Mouse (Mus musculus) erythroblast, embryonic 14.5 days (primary cell): ENCODE data around the gene A430078G23Rik.

ENCODE experiments used
- GATA1 ChIP-seq: IDR thresholded peaks from 2 replicates; pipeline ENCODE4 v1.6.1; 2012; ENCODE audit warnings: low read length, inconsistent platforms, mixed read lengths
- TAL1 ChIP-seq: IDR thresholded peaks from 3 replicates; pipeline ENCODE4 v1.6.1; 2012; ENCODE audit warnings: low read length, inconsistent platforms, mixed read lengths

- TF ChIP-seq TAL1: no peak
- TF ChIP-seq GATA1: no peak
Measured at GRCm38 (mm10) chr8:3395246-3395645, 42.0 kb downstream of the A430078G23Rik start.
